Mouse (Mus musculus): ENCODE results near the gene Slc35g3.

DNA sequence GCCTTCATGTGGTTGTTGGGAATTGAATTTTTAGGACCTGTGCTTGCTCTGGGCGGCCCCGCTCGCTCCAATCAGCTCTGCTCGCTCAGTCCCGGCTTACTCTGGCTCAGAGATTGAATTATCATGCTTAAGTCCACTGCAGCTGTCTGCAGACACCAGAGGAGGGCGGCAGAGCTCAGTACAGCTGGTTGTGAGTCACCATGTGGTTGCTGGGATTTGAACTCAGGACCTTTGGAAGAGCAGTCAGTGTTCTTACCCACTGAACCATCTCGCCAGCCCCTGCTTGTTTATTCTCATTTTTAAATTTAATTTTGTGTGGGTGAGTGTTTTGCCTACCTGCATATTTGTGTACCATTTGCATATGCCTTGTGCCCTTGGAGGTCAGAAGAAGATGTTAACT is 1.8 kb upstream of the Slc35g3 start:
- TF ChIP-seq CTCF (IDR thresholded peaks at IDR 0.05) (peak; percentile 55), EP300 (IDR thresholded peaks at IDR 0.05) (no peak)

Data from lung, postnatal 0 days (tissue).